Mouse (Mus musculus) thymus, adult 2 months (tissue): Measurements from ENCODE around the gene Epha2. TPM values are rescaled to one million over a fixed set of nuclear protein-coding genes. Genes with fewer than 3 reads are reported as not detected.

ENCODE experiments used
- DNase-seq: peaks from one replicate; pipeline ENCODE4 v3.0.0; 2021
- H3K27ac ChIP-seq: fragments of 200-500 bp; 2 replicates; pipeline ENCODE4 v1.5.1; 2012; ENCODE audit warnings: low read length, control low read depth; ENCODE audit not compliant: control insufficient read depth, insufficient read depth
- H3K27me3 ChIP-seq: fragments of 200-500 bp; 2 replicates; pipeline ENCODE4 v1.6.1; 2012; ENCODE audit warnings: mild to moderate bottlenecking, low read length, moderate library complexity, mixed read lengths; ENCODE audit not compliant: control insufficient read depth, insufficient read depth
- H3K36me3 ChIP-seq: fragments of 200-500 bp; 2 replicates; pipeline ENCODE4 v1.6.1; 2012; ENCODE audit warnings: mild to moderate bottlenecking, low read length, moderate library complexity; ENCODE audit not compliant: control insufficient read depth, insufficient read depth
- H3K4me1 ChIP-seq: fragments of 200-500 bp; replicated peaks from 2 replicates; pipeline ENCODE4 v1.6.1; 2012; ENCODE audit warnings: low read length; ENCODE audit not compliant: control insufficient read depth, insufficient read depth
- H3K4me3 ChIP-seq: fragments of 200-500 bp; 2 replicates; pipeline ENCODE4 v1.5.1; 2012; ENCODE audit warnings: mild to moderate bottlenecking, low read length, control low read depth, moderate library complexity; ENCODE audit not compliant: control insufficient read depth, insufficient read depth
- CTCF ChIP-seq: fragments of 200-500 bp; IDR thresholded peaks from 2 replicates; pipeline ENCODE4 v1.5.1; 2012; ENCODE audit warnings: mild to moderate bottlenecking, control low read depth, low read length, moderate library complexity, borderline replicate concordance; ENCODE audit not compliant: control insufficient read depth, poor library complexity, insufficient read depth; ENCODE audit errors: extremely low read depth
- POLR2A ChIP-seq: fragments of 200-500 bp; IDR thresholded peaks from 2 replicates; pipeline ENCODE4 v1.6.1; 2012; ENCODE audit warnings: mild to moderate bottlenecking, low read length, control low read depth, moderate library complexity; ENCODE audit not compliant: control insufficient read depth, poor library complexity, insufficient read depth; ENCODE audit errors: extremely low read depth
- WGBS: fragments of 180-500 bp; shearing (Covaris S2); methylation state at CpG from one replicate; pipeline ENCODE4 v1.1.7; 2018; 5-methylcytosine and 5-hydroxymethylcytosine counted together
- polyA plus RNA-seq: library from polyadenylated mRNA; depleted of rRNA; stranded (reverse); fragments of >200 nt; gene quantifications from 2 replicates; pipeline ENCODE4 v1.2.3, GENCODE M21; 2012

Gene Epha2
- polyA plus RNA-seq, 1 experiment = 3.9 TPM

DNA sequence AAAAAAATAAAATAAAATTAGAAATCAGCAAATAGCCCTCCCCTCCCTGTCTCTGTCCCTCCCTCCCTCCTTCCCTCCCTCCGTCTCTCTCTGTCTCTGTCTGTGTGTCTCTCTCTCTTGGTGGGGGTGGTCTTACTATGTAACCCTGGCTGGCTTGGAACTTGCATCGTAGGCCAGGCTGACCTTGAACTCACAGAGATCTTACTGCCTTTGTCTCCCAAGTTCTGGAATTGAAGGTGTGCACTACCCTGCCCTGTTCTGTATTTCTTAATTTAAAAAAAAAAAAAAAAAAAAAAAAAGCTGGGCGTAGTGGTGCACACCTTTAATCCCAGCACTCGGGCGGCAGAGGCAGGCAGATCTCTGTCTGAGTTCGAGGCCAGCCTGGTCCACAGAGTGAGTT, 21.3 kb upstream of the Epha2 start:
- TF ChIP-seq CTCF = no peak
- TF ChIP-seq POLR2A = no peak
- no peak overlapping the region for H3K4me3 ChIP-seq
- H3K27me3 ChIP-seq = no peaks in the 10 kb centered on the region
- DNase-seq = no peak
- WGBS = 93% methylated on average over 6 of the region's 6 CpGs
- H3K4me1 ChIP-seq = no peaks in the 10 kb centered on the region
- H3K27ac ChIP-seq = no peak overlapping the region
- no peaks in the 10 kb centered on the region for H3K36me3 ChIP-seq

DNA sequence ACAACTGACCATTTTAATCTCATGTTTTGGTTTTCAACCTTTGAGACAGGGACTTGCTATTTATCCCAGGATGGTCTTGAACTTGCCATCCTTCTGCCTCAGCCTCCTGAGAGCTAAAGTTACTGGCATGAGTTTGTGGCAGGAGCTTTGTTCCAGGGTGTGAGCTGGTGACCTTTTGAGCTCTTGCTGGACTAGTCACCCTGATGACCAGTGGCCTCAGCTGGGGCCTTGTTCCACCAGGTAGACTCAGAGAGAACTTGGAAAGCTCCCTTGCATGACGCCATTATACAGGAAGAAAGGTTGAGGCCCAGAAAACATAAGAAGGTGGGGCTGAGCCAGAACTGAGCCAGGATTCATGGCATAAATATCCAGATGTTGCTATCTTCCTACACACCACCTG, 20.6 kb upstream of the Epha2 start:
- Histone ChIP-seq H3K27me3 (no peaks in the 10 kb centered on the region), H3K36me3 (no peaks in the 10 kb centered on the region), H3K4me3 (no peak overlapping the region), H3K27ac (no peak overlapping the region), H3K4me1 (no peaks in the 10 kb centered on the region)
- 97% methylated on average over 1 of the region's 1 CpGs for WGBS
- TF ChIP-seq POLR2A = no peak
- no peak for DNase-seq

DNA sequence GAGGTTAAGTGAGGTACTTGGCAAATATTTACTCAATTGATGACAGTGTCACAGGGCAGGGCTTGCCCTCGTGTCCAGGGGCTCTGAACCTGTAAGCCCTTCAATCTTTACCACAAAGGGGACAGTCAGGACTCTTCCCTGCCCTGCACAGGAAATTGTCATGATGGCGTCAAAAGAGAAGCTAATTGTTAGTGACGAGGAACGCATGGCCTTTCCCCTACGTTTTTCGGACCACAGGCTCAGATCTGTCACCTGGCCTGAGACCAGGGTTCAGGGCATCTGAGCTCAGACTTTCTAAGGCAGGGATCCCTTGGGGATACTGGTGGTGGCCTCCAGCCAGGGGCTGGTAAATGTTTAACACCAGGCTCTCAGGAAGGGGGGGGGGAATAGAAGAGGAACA, 19.9 kb upstream of the Epha2 start:
- 15% methylated on average over 6 of the region's 6 CpGs for WGBS
- H3K4me1 ChIP-seq = no peaks in the 10 kb centered on the region

DNA sequence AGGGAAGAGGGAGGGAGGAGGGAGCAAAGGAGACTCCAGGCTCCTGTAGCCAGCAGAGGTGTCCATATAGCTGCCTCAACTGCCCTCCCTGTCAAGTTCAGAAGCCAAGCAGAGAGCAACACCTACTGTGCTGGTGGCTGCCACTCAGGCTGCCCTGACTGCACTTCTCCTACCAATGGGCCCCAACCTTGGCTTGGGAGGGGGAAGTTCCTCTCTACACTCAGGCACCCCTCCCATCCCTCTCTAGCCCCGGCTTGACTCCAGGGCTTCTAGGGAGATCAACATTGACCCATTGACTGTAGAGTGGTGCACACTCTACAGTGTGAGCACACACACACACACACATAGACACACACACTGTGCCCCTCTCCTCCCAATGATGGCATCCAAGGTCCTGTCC, 19.5 kb upstream of the Epha2 start:
- 0% methylated on average over 1 of the region's 1 CpGs for WGBS
- H3K4me1 ChIP-seq = no peaks in the 10 kb centered on the region
- H3K27ac ChIP-seq = no peak overlapping the region
- TF ChIP-seq POLR2A (no peak), CTCF (no peak)
- no peak for DNase-seq
- H3K27me3 ChIP-seq = no peaks in the 10 kb centered on the region; the same call in 1 of the 2 replicates
- no peaks in the 10 kb centered on the region for H3K36me3 ChIP-seq
- H3K4me3 ChIP-seq = no peak overlapping the region

More for the DNA sequence above, 19.9 kb upstream of the Epha2 start:
- Histone ChIP-seq H3K27ac (no peak overlapping the region), H3K36me3 (no peaks in the 10 kb centered on the region), H3K4me3 (no peak overlapping the region), H3K27me3 (no peaks in the 10 kb centered on the region)
- TF ChIP-seq CTCF = no peak
- TF ChIP-seq POLR2A = no peak
- DNase-seq = no peak

DNA sequence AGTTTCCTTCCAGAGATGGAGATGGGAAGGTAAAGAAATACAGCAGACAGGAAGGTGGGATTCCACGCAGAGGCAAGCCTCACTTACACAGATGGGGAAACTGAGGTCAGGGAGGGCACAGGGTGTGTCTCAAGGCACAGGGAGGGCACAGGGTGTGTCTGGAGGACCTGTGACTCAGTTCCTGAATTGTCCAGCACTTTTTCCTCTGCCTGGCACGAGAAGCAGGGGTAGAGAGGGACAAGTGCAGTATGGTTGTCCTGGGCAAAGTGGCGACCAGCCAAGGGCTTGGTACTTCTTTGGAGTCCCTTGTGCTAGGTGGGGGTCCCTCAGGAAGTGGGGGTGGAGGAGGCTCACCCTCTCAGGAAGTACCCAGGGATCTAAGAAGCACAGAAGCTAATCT, 19.0 kb upstream of the Epha2 start:
- TF ChIP-seq POLR2A = no peak
- TF ChIP-seq CTCF = no peak
- H3K4me3 ChIP-seq = no peak overlapping the region
- no peak overlapping the region for H3K27ac ChIP-seq
- H3K27me3 ChIP-seq = peaks cover 4% of the 10 kb centered on the region; the same call in 1 of the 2 replicates
- no peak for DNase-seq
- H3K4me1 ChIP-seq = no peaks in the 10 kb centered on the region
- 39% methylated on average over 3 of the region's 3 CpGs for WGBS
- H3K36me3 ChIP-seq = no peaks in the 10 kb centered on the region

DNA sequence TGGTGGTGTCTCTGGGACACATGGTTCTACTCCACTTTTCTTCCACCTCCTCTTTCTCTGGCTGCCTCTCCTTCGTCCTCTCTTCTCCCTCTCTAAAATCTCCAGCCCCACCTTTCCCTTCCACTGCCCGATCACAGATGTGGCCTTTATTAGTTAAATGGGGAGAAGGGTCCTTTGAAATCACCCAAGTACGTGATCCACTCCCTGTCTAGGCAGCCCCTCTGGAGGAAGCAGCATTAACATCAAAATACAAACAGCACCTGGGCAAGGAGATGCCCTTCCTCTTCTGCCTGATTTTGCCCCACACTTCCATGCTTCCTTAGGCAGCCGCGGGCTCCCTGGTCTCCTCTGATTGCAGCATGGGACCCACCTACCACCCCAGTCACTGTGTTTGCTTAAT, 18.4 kb upstream of the Epha2 start:
- Histone ChIP-seq H3K27ac (no peak overlapping the region), H3K4me1 (no peaks in the 10 kb centered on the region), H3K36me3 (no peaks in the 10 kb centered on the region), H3K4me3 (no peak overlapping the region), H3K27me3 (peaks cover 5% of the 10 kb centered on the region; the same call in 1 of the 2 replicates)
- DNase-seq = no peak
- no peak for TF ChIP-seq POLR2A
- TF ChIP-seq CTCF = no peak
- 69% methylated on average over 5 of the region's 5 CpGs for WGBS

DNA sequence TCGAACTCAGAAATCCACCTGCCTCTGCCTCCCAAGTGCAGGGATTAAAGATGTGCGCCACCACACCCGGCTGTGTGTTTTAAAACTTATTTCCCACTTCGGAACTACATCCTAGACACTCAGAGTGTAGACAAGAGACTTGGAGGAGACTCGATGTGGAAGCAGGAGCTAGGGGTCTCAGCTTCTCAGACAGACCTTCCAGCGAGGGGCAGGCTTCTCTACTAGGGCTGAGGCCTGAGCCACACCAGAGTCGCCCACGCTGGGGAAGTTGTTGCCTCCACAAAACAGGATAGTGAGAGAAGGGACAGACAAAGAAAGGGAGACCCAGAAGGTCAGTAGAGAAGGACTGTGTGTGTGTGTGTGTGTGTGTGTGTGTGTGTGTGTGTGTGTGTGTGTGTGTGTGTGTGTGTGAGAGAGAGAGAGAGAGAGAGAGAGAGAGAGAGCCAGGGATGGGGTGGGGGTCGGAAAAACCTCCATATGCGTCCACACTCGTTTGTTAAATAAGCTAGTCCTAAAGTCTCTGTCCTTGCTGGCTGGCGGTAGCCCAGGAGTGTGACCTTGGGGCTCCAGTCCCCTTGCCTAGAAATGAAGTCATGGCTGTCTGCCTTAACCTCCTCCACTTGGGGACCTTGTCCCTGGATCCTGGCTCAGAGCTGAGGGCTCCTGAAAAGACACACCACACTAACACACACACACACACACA, 17.7 kb upstream of the Epha2 start:
- TF ChIP-seq POLR2A = no peak
- no peak for TF ChIP-seq CTCF
- H3K4me1 ChIP-seq = no peaks in the 10 kb centered on the region
- WGBS = 83% methylated on average over 11 of the region's 12 CpGs
- peaks cover 7% of the 10 kb centered on the region; the same call in 1 of the 2 replicates for H3K27me3 ChIP-seq
- no peak for DNase-seq
- no peak overlapping the region for H3K27ac ChIP-seq
- no peak overlapping the region for H3K4me3 ChIP-seq
- H3K36me3 ChIP-seq = no peaks in the 10 kb centered on the region
